Mouse (Mus musculus): ENCODE results near the gene Fam102b. TPM values are rescaled to one million over a fixed set of nuclear protein-coding genes. Genes with fewer than 3 reads are reported as not detected.

Gene Fam102b
- 10 to 100 TPM; 26.5 to 28.2 TPM for total RNA-seq (2021)
- long read RNA-seq, experiment 1, full-length matches to known transcripts = 7 of 14 reads
- long read RNA-seq, experiment 1, partial matches to known transcripts = 1 of 14 reads
- long read RNA-seq, experiment 1, other reads (novel, unspliced or antisense) = 6 of 14 reads
- long read RNA-seq, experiment 2, full-length matches to known transcripts = 12 of 16 reads
- long read RNA-seq, experiment 2, partial matches to known transcripts = 1 of 16 reads
- long read RNA-seq, experiment 2, other reads (novel, unspliced or antisense) = 3 of 16 reads

- H3K27ac ChIP-seq = peak within 1 kb of the TSS; percentile 86
- peak; percentile 80 to 91 for DNase-seq (ENCODE audit: low spot score in 2 of 2)
- peak; percentile 91 for TF ChIP-seq CTCF (conservative IDR thresholded peaks at IDR 0.05)
These were observed at the start of gene Fam102b for GRCm38 (mm10) chr3:109027515-109027987. TSS of gene Fam102b (minus strand) at chr3:109027607.

GRCm38 (mm10) chr3:109062989-109063388 is 35.6 kb upstream of the Fam102b start:
- peak; percentile 50 to 67 for DNase-seq (ENCODE audit: low spot score in 2 of 2)
- peak; percentile 95 for TF ChIP-seq CTCF (conservative IDR thresholded peaks at IDR 0.05)
- Histone ChIP-seq H3K4me3 (no peak overlapping the region), H3K27ac (no peak overlapping the region)

More at GRCm38 (mm10) chr3:109027515-109027987, at the start of gene Fam102b:
- peak within 1 kb of the TSS; percentile 70 for H3K4me3 ChIP-seq

- no peak for TF ChIP-seq CTCF (conservative IDR thresholded peaks at IDR 0.05)
- Histone ChIP-seq H3K27ac (no peak overlapping the region), H3K4me3 (no peak overlapping the region)
- no peak for DNase-seq (ENCODE audit: low spot score in 2 of 2)
These were observed 35.0 kb upstream of the Fam102b start for GRCm38 (mm10) chr3:109062391-109062790.

- TF ChIP-seq CTCF (conservative IDR thresholded peaks at IDR 0.05) = peak; percentile 27; the same call in 1 of the 2 replicates
- no peak for DNase-seq (ENCODE audit: low spot score in 2 of 2)
- H3K27ac ChIP-seq = no peak overlapping the region
- H3K4me3 ChIP-seq = no peak overlapping the region
These were observed 32.5 kb upstream of the Fam102b start for GRCm38 (mm10) chr3:109059903-109060302.

GRCm38 (mm10) chr3:109051946-109052331 is 24.5 kb upstream of the Fam102b start:
- no peak for DNase-seq (ENCODE audit: low spot score in 2 of 2)
- Histone ChIP-seq H3K27ac (no peak overlapping the region), H3K4me3 (no peak overlapping the region)
- no peak for TF ChIP-seq CTCF (conservative IDR thresholded peaks at IDR 0.05)

- no peak for TF ChIP-seq CTCF (conservative IDR thresholded peaks at IDR 0.05)
- no peak for DNase-seq (ENCODE audit: low spot score in 2 of 2)
- Histone ChIP-seq H3K4me3 (no peak overlapping the region), H3K27ac (no peak overlapping the region)
These were observed 23.9 kb upstream of the Fam102b start for GRCm38 (mm10) chr3:109051056-109051945.

- no peak for DNase-seq (ENCODE audit: low spot score in 2 of 2)
- H3K27ac ChIP-seq = no peak overlapping the region
- no peak overlapping the region for H3K4me3 ChIP-seq
- TF ChIP-seq CTCF (conservative IDR thresholded peaks at IDR 0.05) = peak; percentile 40
These were observed 20.4 kb upstream of the Fam102b start for GRCm38 (mm10) chr3:109047707-109048283.

- DNase-seq (ENCODE audit: low spot score in 2 of 2) = no peak
- H3K4me3 ChIP-seq = no peak overlapping the region
- TF ChIP-seq CTCF (conservative IDR thresholded peaks at IDR 0.05) = no peak
- no peak overlapping the region for H3K27ac ChIP-seq
These were observed 19.0 kb upstream of the Fam102b start for GRCm38 (mm10) chr3:109046428-109046827.

- no peak for DNase-seq (ENCODE audit: low spot score in 2 of 2)
- no peak overlapping the region for H3K4me3 ChIP-seq
- H3K27ac ChIP-seq = 0 out of 2 replicates have a peak overlapping the region, but pooled peaks have one; percentile 23
- TF ChIP-seq CTCF (conservative IDR thresholded peaks at IDR 0.05) = no peak
These were observed 16.0 kb upstream of the Fam102b start for GRCm38 (mm10) chr3:109043395-109043794.

- Histone ChIP-seq H3K27ac (no peak overlapping the region), H3K4me3 (no peak overlapping the region)
- DNase-seq (ENCODE audit: low spot score in 2 of 2) = no peak
- no peak for TF ChIP-seq CTCF (conservative IDR thresholded peaks at IDR 0.05)
These were observed 13.5 kb upstream of the Fam102b start for GRCm38 (mm10) chr3:109040908-109041307.

GRCm38 (mm10) chr3:109034411-109034810 is 7.0 kb upstream of the Fam102b start:
- DNase-seq (ENCODE audit: low spot score in 2 of 2) = no peak
- no peak for TF ChIP-seq CTCF (conservative IDR thresholded peaks at IDR 0.05)

GRCm38 (mm10) chr3:109032306-109032705 is 4.9 kb upstream of the Fam102b start:
- H3K4me3 ChIP-seq = no peak overlapping the region
- no peak overlapping the region for H3K27ac ChIP-seq
- no peak for DNase-seq (ENCODE audit: low spot score in 2 of 2)
- no peak for TF ChIP-seq CTCF (conservative IDR thresholded peaks at IDR 0.05)

More at GRCm38 (mm10) chr3:109034411-109034810, 7.0 kb upstream of the Fam102b start:
- no peak overlapping the region for H3K27ac ChIP-seq
- no peak overlapping the region for H3K4me3 ChIP-seq

GRCm38 (mm10) chr3:109031626-109032025 is 4.2 kb upstream of the Fam102b start:
- no peak for DNase-seq (ENCODE audit: low spot score in 2 of 2)
- Histone ChIP-seq H3K4me3 (no peak overlapping the region), H3K27ac (no peak overlapping the region)
- TF ChIP-seq CTCF (conservative IDR thresholded peaks at IDR 0.05) = no peak
